Mouse (Mus musculus) small intestine, adult 10 weeks (tissue): ENCODE results near the gene Pcsk4. TPM values are rescaled to one million over a fixed set of nuclear protein-coding genes. Genes with fewer than 3 reads are reported as not detected.

Experiments used
- polyA plus RNA-seq: library from polyadenylated mRNA; stranded (reverse); fragments of 350-450 nt; fragmentation: Illumina TruSeq; extraction: RNeasy Lipid Tissue Mini Kit (QIAGEN cat#74804); gene quantifications from one replicate; pipeline ENCODE4 v1.2.3, GENCODE M21; 2014; ENCODE audit warnings: low replicate concordance

Pcsk4 gene
- not detected for polyA plus RNA-seq

GRCm38 (mm10) chr10:80329273-80330081 lies at the start of gene Pcsk4, which contains the start of gene Reep6:
Pcsk4 (minus strand) TSS chr10:80329498.
Reep6 (plus strand) TSS chr10:80329953.

DNA sequence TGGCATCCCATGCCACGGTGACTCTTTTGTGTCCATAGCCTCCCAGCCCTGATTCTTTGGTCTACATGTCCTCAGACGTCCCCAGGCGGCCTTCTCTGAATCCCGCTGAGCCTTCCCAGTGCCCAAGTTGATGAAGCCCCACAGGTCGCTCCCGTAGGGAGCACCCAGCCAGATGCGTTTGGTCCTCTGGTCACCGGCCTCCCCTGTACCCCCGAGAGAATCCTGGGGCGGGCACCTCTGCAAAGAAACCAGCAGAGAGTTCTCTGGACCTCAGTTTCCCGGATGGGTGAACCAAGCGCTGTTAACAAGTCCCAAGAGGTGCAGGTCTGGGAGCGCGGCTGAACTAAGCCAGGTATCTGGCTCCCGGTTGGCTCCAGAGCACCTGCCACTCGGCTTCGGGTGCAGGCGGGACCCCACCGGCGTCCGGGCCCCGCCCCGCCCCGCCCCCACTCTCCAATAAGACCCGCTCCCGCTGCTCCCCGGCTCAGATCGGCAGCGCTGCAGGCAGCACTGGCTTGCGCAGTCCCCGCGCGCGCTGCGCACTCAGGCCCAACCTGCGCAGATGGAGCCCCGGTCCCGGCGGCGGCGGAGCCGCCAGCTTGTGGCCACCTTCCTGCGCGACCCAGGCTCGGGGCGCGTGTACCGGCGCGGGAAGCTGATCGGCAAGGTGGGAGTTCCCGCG lies 26.8 kb upstream of the Pcsk4 start, which contains the start of gene Plk5:
TSS of gene Plk5 (plus strand) at position 459 of the 682 bp plus-strand sequence.

GRCm38 (mm10) chr10:80348244-80348781 lies 19.0 kb upstream of the Pcsk4 start, which contains the start of gene Adamtsl5:
Adamtsl5 (minus strand) TSS chr10:80348412.

GRCm38 (mm10) chr10:80320340-80320760 lies 8.9 kb downstream of the Pcsk4 start, which contains the start of gene 2310011J03Rik:
2310011J03Rik (minus strand) TSS chr10:80320537.

DNA sequence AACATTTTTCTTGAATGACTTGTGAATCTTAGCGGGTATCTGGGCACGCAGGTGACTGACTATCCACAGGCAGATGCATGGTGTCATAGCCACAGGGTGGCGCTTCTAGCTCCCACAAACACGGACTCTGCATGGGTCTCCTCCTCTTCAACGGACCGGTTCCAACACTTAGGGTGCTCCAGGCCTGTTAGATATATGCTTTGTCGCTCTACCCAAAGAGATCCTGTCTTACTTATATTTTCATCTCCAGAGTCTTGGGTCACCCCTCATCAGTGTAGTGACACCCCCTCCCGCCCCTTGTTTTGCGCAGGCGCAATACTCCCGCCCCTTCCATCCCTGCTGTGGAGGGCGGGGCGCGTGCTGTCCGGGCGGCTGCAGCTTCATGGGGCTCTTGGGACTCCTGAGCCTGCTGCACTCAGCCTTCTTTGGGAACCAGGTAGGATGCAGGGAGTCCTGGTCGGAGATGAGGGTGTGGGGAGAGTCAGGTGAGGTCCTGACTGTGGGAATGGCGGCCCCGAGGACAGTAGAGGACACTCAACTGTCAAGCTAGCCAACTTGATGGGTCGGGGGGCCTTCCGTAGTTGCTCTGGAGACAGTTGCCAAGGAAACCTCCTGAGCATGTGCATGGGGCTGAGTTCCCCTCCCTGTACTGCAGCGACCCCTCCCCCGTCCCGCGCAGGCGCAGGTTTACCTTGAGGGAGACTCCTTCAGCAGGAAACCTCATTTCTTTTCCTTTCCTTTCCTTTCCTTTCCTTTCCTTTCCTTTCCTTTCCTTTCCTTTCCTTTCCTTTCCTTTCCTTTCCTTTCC lies 33.5 kb downstream of the Pcsk4 start, which contains the start of gene Apc2:
TSS of gene Apc2 (plus strand) at position 360 of the 808 bp plus-strand sequence.

GRCm38 (mm10) chr10:80292251-80293146 lies 36.8 kb downstream of the Pcsk4 start, which contains the start of gene Rps15:
Rps15 (plus strand) TSS chr10:80292453.

Other genes starting within 250 kb of the Pcsk4 start
- 0.52 TPM for gene Sbno2, start 223.9 kb downstream of the Pcsk4 start, polyA plus RNA-seq
- 3.0 TPM for gene Stk11, start 213.7 kb downstream of the Pcsk4 start, polyA plus RNA-seq
- 1.8 TPM for gene Atp5d, start 190.9 kb downstream of the Pcsk4 start, polyA plus RNA-seq
- not detected for gene Cbarp, start 188.7 kb downstream of the Pcsk4 start, polyA plus RNA-seq
- 7.7 TPM for gene Midn, start 181.2 kb downstream of the Pcsk4 start, polyA plus RNA-seq
- 12.5 TPM for gene Cirbp, start 163.5 kb downstream of the Pcsk4 start, polyA plus RNA-seq
- not detected for gene 1600002K03Rik, start 156.6 kb downstream of the Pcsk4 start, polyA plus RNA-seq
- 0.37 TPM for gene Efna2, start 150.0 kb downstream of the Pcsk4 start, polyA plus RNA-seq
- 3.4 TPM for gene Mum1, start 103.1 kb downstream of the Pcsk4 start, polyA plus RNA-seq
- gene Ndufs7, start 80.4 kb downstream of the Pcsk4 start, polyA plus RNA-seq = 3.5 TPM
- not detected for gene Gamt, start 68.5 kb downstream of the Pcsk4 start, polyA plus RNA-seq
- 26.5 TPM for gene Dazap1, start 68.0 kb downstream of the Pcsk4 start, polyA plus RNA-seq
- 1.6 TPM for gene Rps15, start 37.0 kb downstream of the Pcsk4 start, polyA plus RNA-seq
- gene Apc2, start 33.5 kb downstream of the Pcsk4 start, polyA plus RNA-seq = not detected
- 0.52 TPM for gene 2310011J03Rik, start 9.0 kb downstream of the Pcsk4 start, polyA plus RNA-seq
- 5.9 TPM for gene Reep6, start 455 bp upstream of the Pcsk4 start, polyA plus RNA-seq
- 5.3 TPM for gene Adamtsl5, start 18.9 kb upstream of the Pcsk4 start, polyA plus RNA-seq
- gene Plk5, start 27.0 kb upstream of the Pcsk4 start, polyA plus RNA-seq = not detected
- gene Mex3d, start 58.2 kb upstream of the Pcsk4 start, polyA plus RNA-seq = 2.9 TPM
- gene Mbd3, start 70.1 kb upstream of the Pcsk4 start, polyA plus RNA-seq = not detected
- gene Uqcr11, start 77.3 kb upstream of the Pcsk4 start, polyA plus RNA-seq = 1.4 TPM
- 4.8 TPM for gene Tcf3, start 104.1 kb upstream of the Pcsk4 start, polyA plus RNA-seq
- 0.11 TPM for gene Onecut3, start 165.3 kb upstream of the Pcsk4 start, polyA plus RNA-seq
- gene Atp8b3, start 209.6 kb upstream of the Pcsk4 start, polyA plus RNA-seq = not detected
- gene Rexo1, start 232.1 kb upstream of the Pcsk4 start, polyA plus RNA-seq = 0.15 TPM
- gene Klf16, start 247.8 kb upstream of the Pcsk4 start, polyA plus RNA-seq = 1.0 TPM